Mouse (Mus musculus) forebrain, embryonic 11.5 days (tissue): Measurements from ENCODE around the gene Fbrs. TPM values are rescaled to one million over a fixed set of nuclear protein-coding genes. Genes with fewer than 3 reads are reported as not detected.

ENCODE experiments used
- ATAC-seq: fragments of 200-750 bp; cut with Nextera tagmentation; replicated peaks from 2 replicates; pipeline ENCODE4 v1.8.0; 2017; ENCODE audit warnings: moderate TSS enrichment; ENCODE audit not compliant: low FRiP score
- DNase-seq: peaks from one replicate; pipeline ENCODE4 v3.0.0-alpha.2; 2017; ENCODE audit warnings: low spot score
- H3K27ac ChIP-seq: fragments of 300-500 bp; sonication (generic); 2 replicates; pipeline ENCODE4 v1.5.1; 2014; ENCODE audit warnings: low read depth, low read length
- H3K27me3 ChIP-seq: fragments of 300-500 bp; sonication (generic); 2 replicates; pipeline ENCODE4 v1.6.1; 2014; ENCODE audit warnings: mild to moderate bottlenecking, low read length, mixed read lengths; ENCODE audit not compliant: control insufficient read depth, insufficient read depth
- H3K36me3 ChIP-seq: fragments of 300-500 bp; sonication (generic); 2 replicates; pipeline ENCODE4 v1.6.1; 2014; ENCODE audit warnings: mild to moderate bottlenecking, low read length, moderate library complexity, mixed read lengths; ENCODE audit not compliant: control insufficient read depth, insufficient read depth
- H3K4me1 ChIP-seq: fragments of 300-500 bp; sonication (generic); replicated peaks from 2 replicates; pipeline ENCODE4 v1.6.1; 2014; ENCODE audit warnings: low read length, mixed read lengths; ENCODE audit not compliant: control insufficient read depth, insufficient read depth
- H3K4me2 ChIP-seq: fragments of 300-500 bp; sonication (generic); 2 replicates; pipeline ENCODE4 v1.6.1; 2014; ENCODE audit warnings: low read depth, mild to moderate bottlenecking, low read length, moderate library complexity, mixed read lengths; ENCODE audit not compliant: severe bottlenecking
- H3K4me3 ChIP-seq: fragments of 300-500 bp; sonication (generic); 2 replicates; pipeline ENCODE4 v1.5.1; 2014; ENCODE audit warnings: low read depth, low read length
- H3K9ac ChIP-seq: fragments of 300-500 bp; sonication (generic); 2 replicates; pipeline ENCODE4 v1.6.1; 2014; ENCODE audit warnings: low read length
- H3K9me3 ChIP-seq: fragments of 300-500 bp; sonication (generic); 2 replicates; pipeline ENCODE4 v1.6.1; 2016; ENCODE audit warnings: low read length, mixed read lengths; ENCODE audit not compliant: control insufficient read depth
- WGBS: fragments of 180-500 bp; shearing (Covaris S2); extraction: QIAGEN DNeasy Blood & Tissue Kit; methylation state at CpG from one replicate; pipeline ENCODE4 v1.1.7; 2014; 5-methylcytosine and 5-hydroxymethylcytosine counted together
- polyA plus RNA-seq: library from polyadenylated mRNA; unstranded; fragments of >200 nt; fragmentation: Nextera tagmentation; extraction: Ambion mirVana; gene quantifications from 2 replicates; pipeline ENCODE4 v1.2.1, GENCODE M21; 2014

The Fbrs gene
- polyA plus RNA-seq, 1 experiment from 2014 or later, result 14.7 TPM

- Histone ChIP-seq H3K27ac (peak overlapping the region; percentile 98), H3K27me3 (no peaks in the 10 kb centered on the region), H3K9me3 (no peaks in the 10 kb centered on the region), H3K36me3 (peaks cover 13% of the 10 kb centered on the region; the same call in 1 of the 2 replicates), H3K4me1 (peaks cover 7% of the 10 kb centered on the region), H3K9ac (peak overlapping the region; percentile 96), H3K4me3 (peak overlapping the region; percentile 87), H3K4me2 (peak overlapping the region; percentile 73)
- 2% methylated on average over 7 of the region's 7 CpGs for WGBS
- ATAC-seq (no peak), DNase-seq (no peak)
Observed at GRCm38 (mm10) chr7:127472060-127472459, 6.9 kb upstream of the Fbrs start.

- Histone ChIP-seq H3K27me3 (no peaks in the 10 kb centered on the region), H3K4me3 (no peak overlapping the region), H3K4me2 (no peak overlapping the region), H3K27ac (no peak overlapping the region), H3K4me1 (peaks cover 11% of the 10 kb centered on the region), H3K36me3 (peaks cover 10% of the 10 kb centered on the region; the same call in 1 of the 2 replicates), H3K9ac (no peak overlapping the region), H3K9me3 (no peaks in the 10 kb centered on the region)
- no peak for ATAC-seq
- no peak for DNase-seq
- WGBS, result 87% methylated on average over 5 of the region's 5 CpGs
Observed at GRCm38 (mm10) chr7:127473705-127474104, 5.3 kb upstream of the Fbrs start.

- no peak overlapping the region for H3K4me2 ChIP-seq
- H3K9me3 ChIP-seq, result no peaks in the 10 kb centered on the region
- no peak overlapping the region for H3K9ac ChIP-seq
- no peak overlapping the region for H3K27ac ChIP-seq
- ATAC-seq (no peak), DNase-seq (no peak)
- peaks cover 10% of the 10 kb centered on the region; the same call in 1 of the 2 replicates for H3K36me3 ChIP-seq
- H3K4me1 ChIP-seq, result peaks cover 11% of the 10 kb centered on the region
- 83% methylated on average over 6 of the region's 6 CpGs for WGBS
- H3K27me3 ChIP-seq, result no peaks in the 10 kb centered on the region
- H3K4me3 ChIP-seq, result no peak overlapping the region
Observed at GRCm38 (mm10) chr7:127474378-127475070, 4.5 kb upstream of the Fbrs start.

- no peak overlapping the region for H3K9ac ChIP-seq
- ATAC-seq (no peak), DNase-seq (no peak)
- no peak overlapping the region for H3K4me2 ChIP-seq
- H3K27me3 ChIP-seq, result no peaks in the 10 kb centered on the region
- no peak overlapping the region for H3K4me3 ChIP-seq
- H3K9me3 ChIP-seq, result no peaks in the 10 kb centered on the region
- peaks cover 10% of the 10 kb centered on the region; the same call in 1 of the 2 replicates for H3K36me3 ChIP-seq
- no peak overlapping the region for H3K27ac ChIP-seq
- WGBS, result 94% methylated on average over 11 of the region's 11 CpGs
- H3K4me1 ChIP-seq, result peaks cover 17% of the 10 kb centered on the region
Observed at GRCm38 (mm10) chr7:127475186-127475740, 3.7 kb upstream of the Fbrs start.

- ATAC-seq (no peak), DNase-seq (no peak)
- H3K4me3 ChIP-seq, result no peak overlapping the region
- H3K27me3 ChIP-seq, result no peaks in the 10 kb centered on the region
- H3K27ac ChIP-seq, result no peak overlapping the region
- H3K36me3 ChIP-seq, result peaks cover 10% of the 10 kb centered on the region; the same call in 1 of the 2 replicates
- H3K9me3 ChIP-seq, result no peaks in the 10 kb centered on the region
- 96% methylated on average over 11 of the region's 11 CpGs for WGBS
- H3K4me2 ChIP-seq, result no peak overlapping the region
- no peak overlapping the region for H3K9ac ChIP-seq
- H3K4me1 ChIP-seq, result peaks cover 19% of the 10 kb centered on the region
Observed at GRCm38 (mm10) chr7:127476336-127476735, 2.7 kb upstream of the Fbrs start.

- H3K27ac ChIP-seq, result no peak overlapping the region
- peak overlapping the region; percentile 89 for H3K4me2 ChIP-seq
- peak overlapping the region; percentile 72; the same call in 1 of the 2 replicates for H3K4me3 ChIP-seq
- H3K9ac ChIP-seq, result no peak overlapping the region
- peaks cover 19% of the 10 kb centered on the region for H3K4me1 ChIP-seq
- ATAC-seq (no peak), DNase-seq (no peak)
- no peaks in the 10 kb centered on the region for H3K27me3 ChIP-seq
- H3K9me3 ChIP-seq, result no peaks in the 10 kb centered on the region
- H3K36me3 ChIP-seq, result peaks cover 10% of the 10 kb centered on the region; the same call in 1 of the 2 replicates
- 86% methylated on average over 4 of the region's 4 CpGs for WGBS
Observed at GRCm38 (mm10) chr7:127476855-127477254, 2.1 kb upstream of the Fbrs start.

- WGBS, result under 1% methylated on average over 50 of the region's 50 CpGs
- H3K27ac ChIP-seq, result peak overlapping the region; percentile 89
- H3K9me3 ChIP-seq, result no peaks in the 10 kb centered on the region
- peak overlapping the region; percentile 72 for H3K4me3 ChIP-seq
- H3K9ac ChIP-seq, result peak overlapping the region; percentile 77
- peaks cover 14% of the 10 kb centered on the region; the same call in 1 of the 2 replicates for H3K36me3 ChIP-seq
- peak overlapping the region; percentile 89 for H3K4me2 ChIP-seq
- DNase-seq, result peak; percentile 98
- H3K4me1 ChIP-seq, result peaks cover 14% of the 10 kb centered on the region
- ATAC-seq, result peak; percentile 93
- H3K27me3 ChIP-seq, result no peaks in the 10 kb centered on the region
Observed at GRCm38 (mm10) chr7:127477687-127478634, 1.0 kb upstream of the Fbrs start.
